Mouse (Mus musculus): ENCODE data around the gene Hnrnph2. TPM values are rescaled to one million over a fixed set of nuclear protein-coding genes. Genes with fewer than 3 reads are reported as not detected.

Gene Hnrnph2
- total RNA-seq, 2 experiments from 2014 or later, result 63.0 to 122 TPM

GRCm38 (mm10) chrX:134612285-134612959 is 11.4 kb downstream of the Hnrnph2 start:
- peak; percentile 79 for ATAC-seq (ENCODE audit: poor library complexity, severe bottlenecking)

GRCm38 (mm10) chrX:134614306-134614705 is 13.3 kb downstream of the Hnrnph2 start:
- 0 out of 2 replicates have a peak, but pooled peaks have one; percentile 47 for ATAC-seq (ENCODE audit: poor library complexity, severe bottlenecking)

GRCm38 (mm10) chrX:134619695-134620094 is 18.7 kb downstream of the Hnrnph2 start:
- ATAC-seq (ENCODE audit: poor library complexity, severe bottlenecking), result no peak

- ATAC-seq (ENCODE audit: poor library complexity, severe bottlenecking), result no peak
These were observed 19.4 kb downstream of the Hnrnph2 start for GRCm38 (mm10) chrX:134620254-134620865.

GRCm38 (mm10) chrX:134621685-134622084 is 20.7 kb downstream of the Hnrnph2 start:
- ATAC-seq (ENCODE audit: poor library complexity, severe bottlenecking), result no peak

GRCm38 (mm10) chrX:134623350-134623749 is 22.4 kb downstream of the Hnrnph2 start:
- no peak for ATAC-seq (ENCODE audit: poor library complexity, severe bottlenecking)

- ATAC-seq (ENCODE audit: poor library complexity, severe bottlenecking), result no peak
These were observed 27.2 kb downstream of the Hnrnph2 start for GRCm38 (mm10) chrX:134628200-134628599.

GRCm38 (mm10) chrX:134632710-134633109 is 31.7 kb downstream of the Hnrnph2 start:
- ATAC-seq (ENCODE audit: poor library complexity, severe bottlenecking), result no peak; the same call in 1 of the 2 replicates

GRCm38 (mm10) chrX:134635111-134635510 is 34.1 kb downstream of the Hnrnph2 start:
- no peak for ATAC-seq (ENCODE audit: poor library complexity, severe bottlenecking)

GRCm38 (mm10) chrX:134635860-134636259 is 34.9 kb downstream of the Hnrnph2 start:
- ATAC-seq (ENCODE audit: poor library complexity, severe bottlenecking), result no peak

GRCm38 (mm10) chrX:134641000-134641760 is 40.2 kb downstream of the Hnrnph2 start:
- peak; percentile 57; the same call in 1 of the 2 replicates for ATAC-seq (ENCODE audit: poor library complexity, severe bottlenecking)

- no peak for ATAC-seq (ENCODE audit: poor library complexity, severe bottlenecking)
These were observed 45.4 kb downstream of the Hnrnph2 start for GRCm38 (mm10) chrX:134646338-134646737.

GRCm38 (mm10) chrX:134647421-134647820 is 46.4 kb downstream of the Hnrnph2 start:
- ATAC-seq (ENCODE audit: poor library complexity, severe bottlenecking), result no peak

- peak; percentile 83 for ATAC-seq (ENCODE audit: poor library complexity, severe bottlenecking)
These were observed 47.2 kb downstream of the Hnrnph2 start for GRCm38 (mm10) chrX:134648031-134648692.

GRCm38 (mm10) chrX:134652061-134652460 is 51.1 kb downstream of the Hnrnph2 start:
- ATAC-seq (ENCODE audit: poor library complexity, severe bottlenecking), result peak; percentile 93

Other genes with a start within 250 kb of the Hnrnph2 start
- 0.07 TPM in 1 of 2 replicates, not detected in the other for gene Drp2, start 196.6 kb upstream of the Hnrnph2 start, total RNA-seq (2015)
- gene Drp2, start 196.6 kb upstream of the Hnrnph2 start, total RNA-seq (2017), result 0.04 and 0.22 TPM in 2 replicates
- not detected in 2 replicates for gene Taf7l, start 124.7 kb upstream of the Hnrnph2 start, total RNA-seq (2015)
- not detected in 2 replicates for gene Taf7l, start 124.7 kb upstream of the Hnrnph2 start, total RNA-seq (2017)
- 37.9 and 39.1 TPM in 2 replicates for gene Timm8a1, start 59.3 kb upstream of the Hnrnph2 start, total RNA-seq (2015)
- gene Timm8a1, start 59.3 kb upstream of the Hnrnph2 start, total RNA-seq (2017), result 43.6 and 45.0 TPM in 2 replicates
- 54.9 and 56.9 TPM in 2 replicates for gene Btk, start 17.6 kb upstream of the Hnrnph2 start, total RNA-seq (2015)
- gene Btk, start 17.6 kb upstream of the Hnrnph2 start, total RNA-seq (2017), result 57.7 and 63.3 TPM in 2 replicates
- 854 and 930 TPM in 2 replicates for gene Rpl36a, start 15.5 kb upstream of the Hnrnph2 start, total RNA-seq (2015)
- 3,467 and 4,087 TPM in 2 replicates for gene Rpl36a, start 15.5 kb upstream of the Hnrnph2 start, total RNA-seq (2017)
- 11.5 and 11.6 TPM in 2 replicates for gene Gla, start 54 bp upstream of the Hnrnph2 start, total RNA-seq (2015)
- gene Gla, start 54 bp upstream of the Hnrnph2 start, total RNA-seq (2017), result 16.2 and 17.4 TPM in 2 replicates
- 0.04 and 0.23 TPM in 2 replicates for gene Armcx4, start 85.3 kb downstream of the Hnrnph2 start, total RNA-seq (2015)
- gene Armcx4, start 85.3 kb downstream of the Hnrnph2 start, total RNA-seq (2017), result 0.26 and 0.65 TPM in 2 replicates
- gene Armcx1, start 116.8 kb downstream of the Hnrnph2 start, total RNA-seq (2015), result 0.20 and 0.59 TPM in 2 replicates
- 0.20 and 0.51 TPM in 2 replicates for gene Armcx1, start 116.8 kb downstream of the Hnrnph2 start, total RNA-seq (2017)
- 0.54 and 0.64 TPM in 2 replicates for gene Armcx6, start 150.2 kb downstream of the Hnrnph2 start, total RNA-seq (2015)
- 0.66 and 3.0 TPM in 2 replicates for gene Armcx6, start 150.2 kb downstream of the Hnrnph2 start, total RNA-seq (2017)
- gene Armcx3, start 155.4 kb downstream of the Hnrnph2 start, total RNA-seq (2015), result 11.8 and 12.2 TPM in 2 replicates
- gene Armcx3, start 155.4 kb downstream of the Hnrnph2 start, total RNA-seq (2017), result 8.9 and 9.3 TPM in 2 replicates
- gene Armcx2, start 208.0 kb downstream of the Hnrnph2 start, total RNA-seq (2015), result 1.7 and 1.8 TPM in 2 replicates
- 0.81 TPM in 2 replicates for gene Armcx2, start 208.0 kb downstream of the Hnrnph2 start, total RNA-seq (2017)

All from megakaryocyte, adult 5-6 weeks (primary cell).